Mouse (Mus musculus) embryonic stem cell, embryonic (primary cell): ENCODE measurements at regions not wholly inside any gene's neighbourhood (a gene's known extent, or its start where the extent isn't known, plus 50 kb on each side); places are given as distances from the start of the nearest gene placed in this dataset.

Source experiments
- CTCF ChIA-PET, 4 experiments: fragments of 300-600 bp in 2 of 4; fragments of 350-600 bp in 2 of 4; sonication (Branson Sonifier 250); formaldehyde crosslinking; loops; one replicate each; lab custom pipeline; 2022; ENCODE audit warnings: inconsistent platforms in 2 of 4; lab: Charles Lee
- POLR2A ChIA-PET, 4 experiments: fragments of 300-600 bp in 2 of 4; fragments of 350-600 bp in 2 of 4; sonication (Branson Sonifier 250); formaldehyde crosslinking; loops; one replicate each; lab custom pipeline; 2022; ENCODE audit warnings: antibody characterized with exemption in 4 of 4, inconsistent platforms in 1 of 4; lab: Charles Lee

GRCm38 (mm10) chr8:62752725-62753430, 197.9 kb upstream of the Spock3 start:
- ChIA-PET CTCF (no interaction called here), POLR2A (no interaction called here)

- POLR2A ChIA-PET = no interaction called here
- CTCF ChIA-PET = no interaction called here
Measured at GRCm38 (mm10) chr8:62773766-62774165, 177.0 kb upstream of the Spock3 start.

- POLR2A ChIA-PET = interaction anchor here in 1 of 4 experiments (0.6 kb wide), 1 partner anchor 9 kb away, joined by 3 read pairs; no protein-coding TSS in a partner anchor
- CTCF ChIA-PET = no interaction called here
Measured at GRCm38 (mm10) chr8:62804467-62804866, 146.3 kb upstream of the Spock3 start.
